Mouse (Mus musculus): Measurements from ENCODE around the gene 1810010D01Rik.

- no peak for TF ChIP-seq POLR2A (IDR thresholded peaks at IDR 0.05; ENCODE audit: low read depth, low read length)
- TF ChIP-seq CTCF (conservative IDR thresholded peaks at IDR 0.05; ENCODE audit: insufficient read depth, insufficient read length, low read depth, low read length), result no peak
These were observed 28.2 kb downstream of the 1810010D01Rik start for GRCm38 (mm10) chr7:145179691-145180091.

Measured in kidney, adult 2 months (tissue).